Comparison of ENCODE assay signal across 14 mouse cellular contexts in the genomic region with DNA sequence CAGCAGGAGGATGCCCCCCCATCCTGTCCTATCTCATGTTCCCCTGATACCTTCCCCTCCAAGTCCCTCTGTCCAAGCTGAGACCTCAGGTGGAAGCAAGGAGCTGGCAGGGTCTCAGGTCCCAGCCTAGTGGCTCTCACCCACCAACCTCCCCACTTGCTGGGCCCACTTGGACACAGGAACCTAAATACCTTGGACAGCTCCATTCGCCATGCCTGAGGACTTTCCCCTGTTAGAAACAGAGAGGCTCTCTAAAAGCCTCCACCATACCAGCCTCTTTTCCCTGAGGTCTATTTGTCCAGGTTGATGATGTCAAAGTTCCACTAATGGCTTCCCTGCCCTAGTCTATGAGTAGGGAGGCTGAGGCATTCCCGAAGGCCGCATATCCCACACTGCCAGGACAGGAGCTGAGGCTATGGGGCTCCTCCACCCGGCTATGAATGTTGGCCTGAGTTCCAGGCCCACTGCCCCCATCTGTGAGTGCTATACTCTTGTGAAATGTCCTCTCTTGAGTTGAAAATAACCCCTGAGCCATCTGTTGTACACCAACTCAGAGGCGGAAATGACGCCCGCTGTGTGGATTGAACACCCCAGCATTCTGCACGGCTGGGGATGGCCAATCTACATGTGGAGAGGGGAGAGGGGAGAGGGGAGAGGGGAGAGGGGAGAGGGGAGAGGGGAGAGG.
DNase-seq lines count a peak whose midpoint lies in the region; ATAC-seq and TF ChIP-seq lines count a peak whose summit lies in the region.
"Had no signal": no experiment of that assay in that cellular context is flagged by ENCODE, and none has a peak within 500 bp of the region (broad histone marks: within the 10 kb centered on the region; RNA-seq: fewer than 3 reads in every experiment).

No protein-coding gene starts in this region.

- no peaks in the 10 kb centered on the region for H3K4me1 ChIP-seq in ES-E14 (ENCODE audit: control insufficient read depth in 2 of 2, insufficient read depth in 2 of 2, low read length in 2 of 2, poor library complexity in 1 of 2)
- no peaks in the 10 kb centered on the region for H3K4me1 ChIP-seq in midbrain, embryonic 14.5 days (ENCODE audit: control insufficient read depth, insufficient read depth, low read length)
- H3K4me1 ChIP-seq: neural tube, embryonic 15.5 days had no signal

- in situ Hi-C loops in ES-E14 (cut with MboI; ENCODE audit: low sequenced_read_pairs in 2 of 2, unreplicated experiment in 2 of 2): no loop called here

- no peaks in the 10 kb centered on the region for H3K27me3 ChIP-seq in midbrain, embryonic 14.5 days (ENCODE audit: control insufficient read depth, insufficient read depth, low read length)
- H3K27me3 ChIP-seq: neural tube, embryonic 15.5 days had no signal

- no peak overlapping the region for H3K27ac ChIP-seq in ES-E14 (ENCODE audit: insufficient read depth, low read depth, low read length, poor library complexity, severe bottlenecking)
- no peak overlapping the region for H3K27ac ChIP-seq in midbrain, embryonic 14.5 days (replicated peaks; ENCODE audit: low read depth, low read length)
- H3K27ac ChIP-seq: midbrain, embryonic 13.5 days; neural tube, embryonic 15.5 days had no signal

- H3K9me3 ChIP-seq in ES-E14 (ENCODE audit: control insufficient read depth, insufficient read depth, low read depth, low read length): no peaks in the 10 kb centered on the region
- H3K9me3 ChIP-seq in midbrain, embryonic 14.5 days (ENCODE audit: control insufficient read depth, low read length): no peaks in the 10 kb centered on the region
- H3K9me3 ChIP-seq: midbrain, embryonic 13.5 days; neural tube, embryonic 15.5 days had no signal

- no peak overlapping the region for H3K4me3 ChIP-seq in ES-E14 (ENCODE audit: insufficient read depth in 1 of 2, low read depth in 1 of 2, low read length in 2 of 2, poor library complexity in 1 of 2, severe bottlenecking in 1 of 2)
- no peak overlapping the region for H3K4me3 ChIP-seq in midbrain, embryonic 14.5 days (replicated peaks; ENCODE audit: low read depth, low read length)
- H3K4me3 ChIP-seq: midbrain, embryonic 13.5 days; neural tube, embryonic 15.5 days had no signal

- intact Hi-C loops in left cerebral cortex, postnatal 36 days (cut with DNase I): loop anchor here (5.0 kb wide), 1 partner anchor 47 kb away; no protein-coding TSS in a partner anchor

- H3K36me3 ChIP-seq in ES-E14 (ENCODE audit: control insufficient read depth, insufficient read depth, low read length, poor library complexity, severe bottlenecking): no peaks in the 10 kb centered on the region
- H3K36me3 ChIP-seq in midbrain, embryonic 14.5 days (ENCODE audit: control insufficient read depth, insufficient read depth, low read length): no peaks in the 10 kb centered on the region
- H3K36me3 ChIP-seq: G1E; midbrain, embryonic 13.5 days; neural tube, embryonic 15.5 days had no signal

- 82% methylated on average over 8 of the region's 8 CpGs for WGBS in midbrain, embryonic 14.5 days

- no peak overlapping the region for H3K4me2 ChIP-seq in midbrain, embryonic 14.5 days (ENCODE audit: low read length)
- H3K4me2 ChIP-seq: midbrain, embryonic 13.5 days; neural tube, embryonic 15.5 days had no signal

- H3K9ac ChIP-seq in ES-E14 (ENCODE audit: insufficient read depth, low read depth, low read length, poor library complexity, severe bottlenecking): no peak overlapping the region
- H3K9ac ChIP-seq in midbrain, embryonic 14.5 days (replicated peaks; ENCODE audit: low read length): no peak overlapping the region
- H3K9ac ChIP-seq: midbrain, embryonic 13.5 days; neural tube, embryonic 15.5 days had no signal

- peak; percentile 38 to 39 for DNase-seq in kidney, postnatal 4 days
- no peak for DNase-seq in kidney, adult 18-20 months
- DNase-seq in ES-E14 (ENCODE audit: low read depth, low spot score) (peak; percentile 24), R1 (ENCODE audit: low read depth, low spot score) (peak; percentile 49), MN1 (ENCODE audit: low spot score) (no peak)
- peak; percentile 56 to 76 for DNase-seq in left cerebral cortex, postnatal 36 days (ENCODE audit: low spot score in 2 of 2)
- DNase-seq in midbrain, embryonic 14.5 days: no peak
- DNase-seq: adrenal gland, adult 8-10 months; kidney, adult 11 months; spleen, adult 18-20 months had no signal

- no peak for ATAC-seq in activated CD4-positive, CD25-positive, alpha-beta regulatory T cell, adult 4 months
- no peak for ATAC-seq in midbrain, embryonic 14.5 days (ENCODE audit: low FRiP score, low TSS enrichment)
- ATAC-seq: midbrain, embryonic 13.5 days had no signal

TF ChIP-seq in ES-E14, 5 proteins besides CTCF, POLR2A, EP300 and RAD21:
- TF ChIP-seq MAFK (IDR thresholded peaks at IDR 0.05; ENCODE audit: insufficient read depth, low read depth, low read length) (no peak), HCFC1 (IDR thresholded peaks at IDR 0.05; ENCODE audit: borderline replicate concordance, insufficient read depth, low read length) (no peak), ZNF384 (IDR thresholded peaks at IDR 0.05; ENCODE audit: low read depth, low read length) (no peak), CHD2 (IDR thresholded peaks at IDR 0.05; ENCODE audit: low read depth, low read length) (no peak), ZC3H11A (IDR thresholded peaks at IDR 0.05; ENCODE audit: borderline replicate concordance, low read depth, low read length) (no peak)

Comparison
In these comparisons a context has a peak if more than half of its experiments do, and no peak if none do; other contexts are left out.
1. DNase-seq: peak in kidney, postnatal 4 days (2 of 2), ES-E14 (single experiment), R1 (single experiment) and left cerebral cortex, postnatal 36 days (2 of 2); none in kidney, adult 18-20 months (single experiment), MN1 (single experiment) and midbrain, embryonic 14.5 days (single experiment).